Mouse (Mus musculus): ENCODE data around the gene Pxt1. TPM values are rescaled to one million over a fixed set of nuclear protein-coding genes. Genes with fewer than 3 reads are reported as not detected.

Gene Pxt1
- polyA plus RNA-seq, 1 experiment from 2014 or later = 0.18 TPM

DNA sequence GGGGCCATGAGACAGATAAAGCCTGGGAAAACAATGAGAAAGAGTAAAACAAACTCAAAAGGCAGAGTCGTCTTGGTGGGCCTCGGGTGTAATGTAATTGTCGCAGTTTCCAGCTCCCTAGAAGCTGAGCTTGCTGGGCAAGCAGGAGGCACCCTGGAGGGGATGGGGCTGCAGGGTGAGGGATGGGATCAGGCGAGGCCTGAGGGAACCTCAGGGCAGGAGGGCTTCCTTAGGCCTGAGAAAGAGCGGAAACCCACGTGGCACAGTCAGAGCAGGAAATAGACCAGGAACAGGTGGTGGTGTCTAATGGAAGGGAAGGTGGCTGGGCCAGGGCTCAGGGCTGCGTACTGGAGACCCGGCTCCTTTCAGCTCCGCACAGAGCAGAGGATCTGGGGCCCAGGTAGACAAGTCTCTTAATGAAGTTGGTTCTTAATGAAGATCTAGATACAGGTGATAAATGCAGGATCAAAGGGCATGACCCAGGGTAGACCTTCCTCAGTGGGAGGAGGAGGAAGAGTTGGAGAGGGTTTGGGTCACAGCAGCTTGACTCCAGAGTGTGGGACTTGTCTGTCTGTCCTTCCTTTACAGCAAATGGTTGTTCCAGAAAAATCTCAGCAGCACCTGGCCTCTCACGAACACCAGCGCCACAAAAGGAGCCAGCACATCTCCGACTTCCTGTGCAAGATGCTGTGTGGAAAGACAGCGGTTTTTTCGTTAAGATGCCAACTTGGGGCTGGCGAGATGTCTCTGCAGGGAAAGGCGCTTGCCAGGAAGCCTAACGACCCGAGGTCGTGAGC is 9.3 kb downstream of the Pxt1 start:
- no peak overlapping the region for H3K9ac ChIP-seq (ENCODE audit: low read length)
- H3K27me3 ChIP-seq (ENCODE audit: control insufficient read depth, insufficient read depth, low read length) = no peaks in the 10 kb centered on the region
- DNase-seq (ENCODE audit: low spot score) (no peak), ATAC-seq (ENCODE audit: low FRiP score, low TSS enrichment) (no peak)
- 65% methylated on average over 19 of the region's 19 CpGs for WGBS
- no peak overlapping the region for H3K4me2 ChIP-seq (replicated peaks; ENCODE audit: low read depth)
- TF ChIP-seq CTCF (IDR thresholded peaks at IDR 0.05; ENCODE audit: low read depth) (no peak), EP300 (optimal IDR thresholded peaks at IDR 0.05) (no peak)
- no peaks in the 10 kb centered on the region for H3K36me3 ChIP-seq (ENCODE audit: control insufficient read depth, insufficient read depth, low read length)
- no peaks in the 10 kb centered on the region for H3K9me3 ChIP-seq (ENCODE audit: control insufficient read depth, low read length)
- no peak overlapping the region for H3K4me3 ChIP-seq (ENCODE audit: low read depth, low read length)
- H3K27ac ChIP-seq (replicated peaks) = no peak overlapping the region
- peaks cover 6% of the 10 kb centered on the region; the same call in 1 of the 2 replicates for H3K4me1 ChIP-seq (replicated peaks; ENCODE audit: control insufficient read depth, insufficient read depth)

GRCm38 (mm10) chr17:28932274-28932673 is 11.4 kb downstream of the Pxt1 start:
- Histone ChIP-seq H3K9me3 (ENCODE audit: control insufficient read depth, low read length) (no peaks in the 10 kb centered on the region), H3K4me2 (replicated peaks; ENCODE audit: low read depth) (no peak overlapping the region), H3K36me3 (ENCODE audit: control insufficient read depth, insufficient read depth, low read length) (no peaks in the 10 kb centered on the region), H3K9ac (ENCODE audit: low read length) (no peak overlapping the region), H3K27me3 (ENCODE audit: control insufficient read depth, insufficient read depth, low read length) (no peaks in the 10 kb centered on the region), H3K4me1 (replicated peaks; ENCODE audit: control insufficient read depth, insufficient read depth) (peaks cover 6% of the 10 kb centered on the region; the same call in 1 of the 2 replicates), H3K4me3 (ENCODE audit: low read depth, low read length) (no peak overlapping the region), H3K27ac (replicated peaks) (no peak overlapping the region)
- 59% methylated on average over 4 of the region's 4 CpGs for WGBS
- TF ChIP-seq CTCF (IDR thresholded peaks at IDR 0.05; ENCODE audit: low read depth) (no peak), EP300 (optimal IDR thresholded peaks at IDR 0.05) (no peak)
- no peak for DNase-seq (ENCODE audit: low spot score)
- no peak for ATAC-seq (ENCODE audit: low FRiP score, low TSS enrichment)

GRCm38 (mm10) chr17:28931436-28932211 is 12.0 kb downstream of the Pxt1 start:
- Histone ChIP-seq H3K27me3 (ENCODE audit: control insufficient read depth, insufficient read depth, low read length) (no peaks in the 10 kb centered on the region), H3K36me3 (ENCODE audit: control insufficient read depth, insufficient read depth, low read length) (no peaks in the 10 kb centered on the region), H3K4me2 (replicated peaks; ENCODE audit: low read depth) (no peak overlapping the region), H3K4me3 (ENCODE audit: low read depth, low read length) (no peak overlapping the region), H3K27ac (replicated peaks) (peak overlapping the region; percentile 88), H3K4me1 (replicated peaks; ENCODE audit: control insufficient read depth, insufficient read depth) (peaks cover 6% of the 10 kb centered on the region; the same call in 1 of the 2 replicates), H3K9me3 (ENCODE audit: control insufficient read depth, low read length) (no peaks in the 10 kb centered on the region), H3K9ac (ENCODE audit: low read length) (no peak overlapping the region)
- 76% methylated on average over 18 of the region's 18 CpGs for WGBS
- TF ChIP-seq CTCF (IDR thresholded peaks at IDR 0.05; ENCODE audit: low read depth) = no peak
- TF ChIP-seq EP300 (optimal IDR thresholded peaks at IDR 0.05) = no peak
- DNase-seq (ENCODE audit: low spot score) = no peak
- ATAC-seq (ENCODE audit: low FRiP score, low TSS enrichment) = peak; percentile 40

DNA sequence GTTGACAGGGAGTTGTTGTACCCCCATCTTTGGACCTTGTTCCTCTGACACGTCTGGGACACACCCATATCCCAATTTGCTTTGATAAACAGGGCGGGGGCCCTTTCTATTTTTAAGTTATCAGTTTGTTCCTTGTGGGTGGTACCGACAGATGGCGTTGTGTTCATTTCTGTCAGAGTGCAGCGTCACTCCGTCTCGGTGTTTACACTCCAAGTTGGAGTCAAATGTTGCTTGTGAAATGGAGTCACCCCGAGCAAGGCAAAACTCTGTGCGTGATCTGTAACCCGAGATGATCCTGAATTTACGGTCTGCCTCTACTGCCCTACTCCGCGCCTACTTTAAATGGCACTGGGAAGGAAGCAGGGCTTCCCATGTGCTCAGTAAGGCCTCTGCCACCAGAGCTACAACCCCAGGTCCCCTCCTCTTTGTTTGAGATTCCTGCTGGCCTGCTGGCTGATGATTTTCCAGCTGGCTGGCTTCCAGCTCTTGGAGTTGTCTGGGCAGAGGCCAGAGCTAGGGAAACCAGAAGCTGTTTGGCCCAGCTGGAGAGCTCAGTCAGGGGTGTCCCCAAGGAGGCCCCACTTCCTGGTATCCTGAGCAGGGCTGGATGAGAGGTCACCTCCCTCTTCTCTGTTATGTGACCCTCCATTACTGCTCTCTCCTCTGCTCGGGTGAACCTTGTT is 13.1 kb downstream of the Pxt1 start:
- Histone ChIP-seq H3K4me3 (ENCODE audit: low read depth, low read length) (no peak overlapping the region), H3K36me3 (ENCODE audit: control insufficient read depth, insufficient read depth, low read length) (no peaks in the 10 kb centered on the region), H3K9ac (ENCODE audit: low read length) (peak overlapping the region; percentile 4; the same call in 1 of the 2 replicates), H3K4me2 (replicated peaks; ENCODE audit: low read depth) (peak overlapping the region; percentile 21; the same call in 1 of the 2 replicates), H3K9me3 (ENCODE audit: control insufficient read depth, low read length) (no peaks in the 10 kb centered on the region), H3K4me1 (replicated peaks; ENCODE audit: control insufficient read depth, insufficient read depth) (peaks cover 6% of the 10 kb centered on the region; the same call in 1 of the 2 replicates), H3K27me3 (ENCODE audit: control insufficient read depth, insufficient read depth, low read length) (no peaks in the 10 kb centered on the region), H3K27ac (replicated peaks) (peak overlapping the region; percentile 88)
- ATAC-seq (ENCODE audit: low FRiP score, low TSS enrichment) = peak; percentile 88
- TF ChIP-seq EP300 (optimal IDR thresholded peaks at IDR 0.05) (peak; percentile 39), CTCF (IDR thresholded peaks at IDR 0.05; ENCODE audit: low read depth) (peak; percentile 72)
- 2% methylated on average over 14 of the region's 14 CpGs for WGBS
- peak; percentile 94 for DNase-seq (ENCODE audit: low spot score)

DNA sequence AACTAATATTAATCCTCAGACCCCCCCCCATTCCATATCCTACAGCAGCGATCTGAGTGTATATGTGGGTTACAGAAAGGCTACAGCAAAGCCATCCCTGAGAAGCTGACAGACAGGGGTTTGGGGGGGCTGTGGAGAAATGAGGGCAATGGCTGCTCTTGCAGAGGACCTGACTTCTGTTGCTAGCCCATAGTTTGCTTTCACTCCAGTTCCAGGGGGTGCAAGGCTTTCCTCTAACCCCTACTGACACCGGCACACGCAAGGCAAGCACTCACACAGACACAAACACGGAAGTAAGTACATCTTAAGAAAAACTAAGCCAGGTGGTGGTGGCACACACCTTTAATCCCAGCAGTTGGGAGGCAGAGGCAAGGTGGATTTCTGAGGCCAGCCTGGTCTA is 14.3 kb downstream of the Pxt1 start:
- H3K27me3 ChIP-seq (ENCODE audit: control insufficient read depth, insufficient read depth, low read length) = no peaks in the 10 kb centered on the region
- DNase-seq (ENCODE audit: low spot score) = no peak
- no peak overlapping the region for H3K4me2 ChIP-seq (replicated peaks; ENCODE audit: low read depth)
- no peak for ATAC-seq (ENCODE audit: low FRiP score, low TSS enrichment)
- no peaks in the 10 kb centered on the region for H3K9me3 ChIP-seq (ENCODE audit: control insufficient read depth, low read length)
- H3K27ac ChIP-seq (replicated peaks) = no peak overlapping the region
- H3K4me3 ChIP-seq (ENCODE audit: low read depth, low read length) = no peak overlapping the region
- TF ChIP-seq EP300 (optimal IDR thresholded peaks at IDR 0.05) (no peak), CTCF (IDR thresholded peaks at IDR 0.05; ENCODE audit: low read depth) (no peak)
- peaks cover 6% of the 10 kb centered on the region; the same call in 1 of the 2 replicates for H3K4me1 ChIP-seq (replicated peaks; ENCODE audit: control insufficient read depth, insufficient read depth)
- no peak overlapping the region for H3K9ac ChIP-seq (ENCODE audit: low read length)
- WGBS = 88% methylated on average over 4 of the region's 4 CpGs
- H3K36me3 ChIP-seq (ENCODE audit: control insufficient read depth, insufficient read depth, low read length) = no peaks in the 10 kb centered on the region
